Mouse (Mus musculus): ENCODE measurements around the gene Cerkl.

DNA sequence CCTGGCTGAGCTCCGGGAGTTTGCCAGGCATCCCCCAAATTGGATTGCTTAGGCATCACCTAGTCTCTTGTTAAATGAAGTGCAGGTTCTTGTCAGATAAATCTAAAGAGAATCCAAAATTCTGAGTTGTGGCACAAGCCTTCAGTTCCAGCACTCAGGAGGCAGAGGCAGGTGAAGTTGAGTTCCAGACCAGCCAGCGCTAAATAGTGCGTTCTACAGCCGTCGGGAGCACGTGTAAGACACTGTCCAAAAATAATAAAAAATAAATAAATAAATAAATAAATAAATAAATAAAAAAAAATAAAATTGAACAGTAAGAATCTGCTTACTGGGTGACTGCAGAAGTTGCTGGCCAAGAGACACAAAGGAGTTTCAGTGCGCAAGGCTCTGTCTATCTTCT lies 27.5 kb downstream of the Cerkl start:
- no peak for TF ChIP-seq POLR2A (IDR thresholded peaks at IDR 0.05; ENCODE audit: low read depth, low read length)
- no peak for TF ChIP-seq CTCF (IDR thresholded peaks at IDR 0.05; ENCODE audit: extremely low read depth, insufficient read length, insufficient replicate concordance, low read depth, low read length)
